Mouse (Mus musculus): ENCODE measurements around the gene Olfr49. TPM values are rescaled to one million over a fixed set of nuclear protein-coding genes. Genes with fewer than 3 reads are reported as not detected.

Gene Olfr49
- polyA plus RNA-seq, 1 experiment from 2014 or later: not detected

DNA sequence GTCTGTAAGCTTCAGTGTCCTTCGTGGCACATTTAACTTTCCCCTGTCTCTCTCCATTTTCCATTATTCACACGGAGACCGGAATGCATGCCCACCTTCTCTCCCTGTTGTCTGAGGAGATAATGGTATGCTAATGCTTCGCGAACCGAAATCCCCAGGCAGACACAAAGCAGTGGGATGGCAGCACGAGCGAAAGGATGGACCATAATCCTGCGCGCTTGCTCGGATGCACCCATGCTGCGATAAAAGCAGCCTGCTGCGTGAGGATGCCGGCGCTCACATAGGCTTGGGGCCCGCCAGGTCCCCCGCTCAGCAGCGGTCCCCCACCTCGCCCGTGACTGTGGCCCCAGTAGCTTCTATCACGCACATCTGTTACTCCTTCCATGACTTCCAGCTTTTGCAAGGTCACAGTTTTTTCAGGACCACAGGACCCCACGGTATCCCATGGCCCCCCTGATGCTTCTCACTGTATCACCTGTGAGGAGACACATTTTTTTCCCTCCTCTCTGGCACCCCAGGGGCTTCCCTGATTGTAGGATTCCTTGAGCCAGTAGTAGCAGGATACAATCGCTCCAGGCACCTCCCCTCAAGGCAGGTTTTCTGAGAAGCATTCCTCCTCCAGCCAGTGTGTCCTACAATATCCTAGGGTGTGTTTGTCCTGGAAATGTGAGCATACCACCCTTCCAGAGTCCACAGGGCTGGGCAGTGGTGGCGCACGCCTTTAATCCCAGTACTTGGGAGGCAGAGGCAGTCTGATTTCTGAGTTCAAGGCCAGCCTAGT, 55.6 kb downstream of the Olfr49 start:
- Histone ChIP-seq H3K4me1 (peaks cover 58% of the 10 kb centered on the region), H3K4me3 (no peak overlapping the region), H3K36me3 (no peaks in the 10 kb centered on the region), H3K4me2 (no peak overlapping the region), H3K27me3 (no peaks in the 10 kb centered on the region), H3K9me3 (no peaks in the 10 kb centered on the region), H3K9ac (no peak overlapping the region), H3K27ac (no peak overlapping the region)
- no peak for ATAC-seq (ENCODE audit: borderline replicate concordance, extremely low read depth, low FRiP score, low TSS enrichment)
- 33% methylated on average over 25 of the region's 25 CpGs for WGBS

DNA sequence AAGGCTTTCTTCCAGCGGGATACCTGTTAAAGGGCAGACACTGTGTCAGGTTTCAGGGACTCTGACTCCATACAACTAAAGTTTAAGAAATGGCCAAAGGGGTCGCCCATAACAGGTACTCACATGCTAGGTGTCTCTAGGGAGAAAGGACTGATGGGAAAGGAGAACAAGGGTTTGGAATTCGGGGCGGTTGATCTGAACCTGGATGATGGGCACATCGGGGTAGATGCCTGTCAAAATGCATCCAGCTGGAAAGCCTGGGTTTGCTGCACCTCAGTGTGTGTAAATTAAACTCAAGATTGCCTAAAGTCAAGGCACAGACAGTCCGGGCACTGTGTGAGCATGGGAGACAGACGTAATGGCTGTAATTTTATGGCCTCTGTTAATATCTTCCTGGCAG, 56.2 kb downstream of the Olfr49 start:
- Histone ChIP-seq H3K27ac (no peak overlapping the region), H3K36me3 (no peaks in the 10 kb centered on the region), H3K4me2 (peak overlapping the region; percentile 57), H3K9me3 (no peaks in the 10 kb centered on the region), H3K4me1 (peaks cover 52% of the 10 kb centered on the region), H3K9ac (no peak overlapping the region), H3K4me3 (no peak overlapping the region), H3K27me3 (no peaks in the 10 kb centered on the region)
- ATAC-seq (ENCODE audit: borderline replicate concordance, extremely low read depth, low FRiP score, low TSS enrichment): no peak
- 25% methylated on average over 7 of the region's 7 CpGs for WGBS

Other genes with a start within 250 kb of the Olfr49 start
- 398 and 402 TPM in 2 replicates for gene Dad1, start 30.8 kb downstream of the Olfr49 start, polyA plus RNA-seq (2015; fragmentation: Nextera tagmentation; extraction: Ambion mirVana)
- 49.6 and 52.2 TPM in 2 replicates for gene Abhd4, start 30.8 kb downstream of the Olfr49 start, polyA plus RNA-seq (2015; fragmentation: Nextera tagmentation; extraction: Ambion mirVana)
- gene Oxa1l, start 75.9 kb upstream of the Olfr49 start, polyA plus RNA-seq (2015; fragmentation: Nextera tagmentation; extraction: Ambion mirVana): 38.3 and 41.6 TPM in 2 replicates
- gene Slc7a7, start 132.8 kb upstream of the Olfr49 start, polyA plus RNA-seq (2015; fragmentation: Nextera tagmentation; extraction: Ambion mirVana): 10.7 and 11.9 TPM in 2 replicates
- 268 and 271 TPM in 2 replicates for gene Mrpl52, start 142.0 kb upstream of the Olfr49 start, polyA plus RNA-seq (2015; fragmentation: Nextera tagmentation; extraction: Ambion mirVana)
- 180 and 182 TPM in 2 replicates for gene Mmp14, start 146.7 kb upstream of the Olfr49 start, polyA plus RNA-seq (2015; fragmentation: Nextera tagmentation; extraction: Ambion mirVana)
- gene Lrp10, start 179.2 kb upstream of the Olfr49 start, polyA plus RNA-seq (2015; fragmentation: Nextera tagmentation; extraction: Ambion mirVana): 51.5 and 57.5 TPM in 2 replicates
- 14.6 and 16.2 TPM in 2 replicates for gene Rem2, start 191.2 kb upstream of the Olfr49 start, polyA plus RNA-seq (2015; fragmentation: Nextera tagmentation; extraction: Ambion mirVana)
- 83.6 and 87.0 TPM in 2 replicates for gene Prmt5, start 232.6 kb upstream of the Olfr49 start, polyA plus RNA-seq (2015; fragmentation: Nextera tagmentation; extraction: Ambion mirVana)